Mouse (Mus musculus): ENCODE measurements around the gene Klk1b8. TPM values are rescaled to one million over a fixed set of nuclear protein-coding genes. Genes with fewer than 3 reads are reported as not detected.
"Not testable (repeated sequence)": the region's sequence is repeated elsewhere in the genome, so short reads cannot be mapped to it uniquely, and the experiment has no call there.

Klk1b8 gene
- total RNA-seq, 2 experiments from 2014 or later = not detected

DNA sequence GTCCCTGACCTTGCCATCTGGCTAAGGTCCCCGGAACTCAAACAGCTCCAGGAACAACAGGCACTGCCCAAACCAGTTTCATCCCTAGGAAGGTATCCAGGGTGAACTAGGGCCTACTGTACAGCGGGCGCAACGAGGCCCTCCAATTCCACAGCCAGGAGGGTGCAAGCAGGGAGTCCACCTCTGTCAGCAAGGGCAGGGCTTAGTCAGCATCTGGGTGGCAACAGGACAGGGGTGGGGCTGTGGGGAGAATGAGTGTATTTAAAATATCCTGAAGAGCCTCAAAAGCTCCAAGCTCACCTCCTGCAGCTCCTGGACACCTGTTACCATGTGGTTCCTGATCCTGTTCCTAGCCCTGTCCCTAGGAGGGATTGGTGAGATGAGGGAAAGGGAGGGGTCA, 45.1 kb downstream of the Klk1b8 start, which contains the start of gene Klk1b11:
TSS of gene Klk1b11 (plus strand) at position 301 of the 400 bp plus-strand sequence.
- DNase-seq (ENCODE audit: low spot score in 2 of 2) = not testable (repeated sequence)

Other genes with a start within 250 kb of the Klk1b8 start
- gene Klk13, start 238.1 kb upstream of the Klk1b8 start, total RNA-seq (2021) = not detected
- gene Klk12, start 181.8 kb upstream of the Klk1b8 start, total RNA-seq (2021) = not detected
- gene Klk11, start 176.1 kb upstream of the Klk1b8 start, total RNA-seq (2021) = not detected
- gene Klk10, start 169.6 kb upstream of the Klk1b8 start, total RNA-seq (2021) = under 1 TPM in 1 of 2 experiments, not detected in 1; 0.18 TPM
- not detected for gene Klk9, start 158.8 kb upstream of the Klk1b8 start, total RNA-seq (2021)
- 1 to 10 TPM; 2.5 to 3.5 TPM for gene Klk8, start 153.1 kb upstream of the Klk1b8 start, total RNA-seq (2021)
- not detected for gene Klk7, start 139.4 kb upstream of the Klk1b8 start, total RNA-seq (2021)
- not detected for gene Klk6, start 126.2 kb upstream of the Klk1b8 start, total RNA-seq (2021)
- gene Klk5, start 108.7 kb upstream of the Klk1b8 start, total RNA-seq (2021) = not detected
- under 1 TPM in 1 of 2 experiments, not detected in 1; 0.21 TPM for gene Klk4, start 69.5 kb upstream of the Klk1b8 start, total RNA-seq (2021)
- not detected for gene Klk15, start 16.9 kb upstream of the Klk1b8 start, total RNA-seq (2021)
- gene Klk1b1, start 16.1 kb downstream of the Klk1b8 start, total RNA-seq (2021) = not detected
- gene Klk1b9, start 25.4 kb downstream of the Klk1b8 start, total RNA-seq (2021) = not detected
- not detected for gene Klk1b11, start 45.2 kb downstream of the Klk1b8 start, total RNA-seq (2021)
- gene Klk1b26, start 61.5 kb downstream of the Klk1b8 start, total RNA-seq (2021) = under 1 TPM; 0.39 to 0.62 TPM
- not detected for gene Klk1b27, start 101.6 kb downstream of the Klk1b8 start, total RNA-seq (2021)
- gene Klk1b21, start 151.7 kb downstream of the Klk1b8 start, total RNA-seq (2021) = not detected
- not detected for gene Klk1b22, start 162.0 kb downstream of the Klk1b8 start, total RNA-seq (2021)
- gene Klk1b16, start 186.1 kb downstream of the Klk1b8 start, total RNA-seq (2021) = not detected
- gene Klk1b24, start 237.6 kb downstream of the Klk1b8 start, total RNA-seq (2021) = not detected
- not detected for gene Klk1b3, start 247.5 kb downstream of the Klk1b8 start, total RNA-seq (2021)

Measured in gastrocnemius, postnatal 4 days (tissue).